Mouse (Mus musculus): Measurements from ENCODE around the gene Poldip3.

Poldip3 gene

DNA sequence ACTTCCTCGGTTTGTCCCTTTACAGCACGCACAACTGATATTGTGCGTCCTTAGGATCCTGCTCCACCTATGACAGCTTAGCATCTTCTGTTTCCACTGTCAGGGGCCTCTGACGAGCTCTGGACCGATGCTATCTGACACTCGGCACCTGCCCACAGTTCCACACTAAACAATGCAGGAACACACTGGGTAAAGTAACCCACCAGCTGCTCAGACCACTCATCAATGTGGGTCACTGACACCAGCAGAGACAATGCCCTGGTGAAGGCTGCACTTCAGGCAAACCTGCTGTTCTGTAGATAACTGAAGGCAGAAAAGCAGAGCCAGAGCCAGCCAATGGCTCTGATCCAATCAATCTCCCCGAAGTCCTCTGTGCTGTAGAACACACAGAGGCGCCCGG, 22.6 kb downstream of the Poldip3 start:
- no peak for DNase-seq (ENCODE audit: low spot score)

DNA sequence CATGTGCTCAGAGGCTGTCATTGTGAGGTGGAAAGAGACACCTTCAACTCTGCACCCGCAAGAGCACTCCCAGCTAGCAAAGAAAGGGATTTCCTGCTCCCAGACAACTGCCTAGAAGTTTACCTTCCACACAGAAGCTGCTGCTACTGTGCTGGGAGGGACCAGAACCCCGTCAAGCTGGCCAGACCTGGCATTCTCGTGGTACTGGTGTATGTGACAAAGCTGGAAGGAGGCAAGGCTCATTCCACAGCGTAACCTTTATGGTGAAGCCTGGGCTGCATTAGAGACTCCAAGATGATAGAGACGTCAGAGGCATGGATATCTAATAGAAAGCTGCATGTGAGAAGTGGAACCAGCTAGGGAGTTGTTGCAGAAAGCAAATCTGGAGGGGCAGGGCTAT, 24.6 kb downstream of the Poldip3 start:
- no peak for DNase-seq (ENCODE audit: low spot score)

DNA sequence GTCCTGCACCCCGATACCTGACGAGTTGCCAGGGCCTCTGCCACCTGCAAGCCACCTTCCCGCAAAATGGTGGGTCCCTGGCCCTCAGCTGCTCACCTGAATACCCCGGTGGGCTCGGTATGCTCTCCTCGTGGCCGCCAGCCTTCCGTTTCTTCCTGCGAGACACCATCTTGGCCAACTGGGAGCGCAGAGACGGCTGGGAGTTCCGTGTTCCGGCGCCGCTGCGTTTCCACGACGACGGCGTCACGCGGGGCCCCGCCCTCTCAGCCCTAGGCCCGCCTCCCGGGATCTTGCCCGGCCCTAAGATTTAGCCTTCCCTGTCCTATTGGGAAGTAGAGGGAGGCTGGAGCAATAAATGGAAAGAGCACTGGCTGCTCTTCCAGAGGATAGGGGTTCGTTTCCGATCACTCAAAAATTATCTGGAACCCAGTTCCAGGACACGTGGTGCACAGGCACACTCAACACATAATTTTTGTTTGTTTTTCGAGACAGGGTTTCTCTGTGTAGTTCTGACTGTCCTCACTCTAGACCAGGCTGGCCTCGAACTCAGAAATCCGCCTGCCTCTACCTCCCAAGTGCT, 26.5 kb downstream of the Poldip3 start, which contains the start of gene Rrp7a:
Rrp7a (minus strand) TSS at position 236 of the 580 bp plus-strand sequence.
- peak; percentile 85 for DNase-seq (ENCODE audit: low spot score)

DNA sequence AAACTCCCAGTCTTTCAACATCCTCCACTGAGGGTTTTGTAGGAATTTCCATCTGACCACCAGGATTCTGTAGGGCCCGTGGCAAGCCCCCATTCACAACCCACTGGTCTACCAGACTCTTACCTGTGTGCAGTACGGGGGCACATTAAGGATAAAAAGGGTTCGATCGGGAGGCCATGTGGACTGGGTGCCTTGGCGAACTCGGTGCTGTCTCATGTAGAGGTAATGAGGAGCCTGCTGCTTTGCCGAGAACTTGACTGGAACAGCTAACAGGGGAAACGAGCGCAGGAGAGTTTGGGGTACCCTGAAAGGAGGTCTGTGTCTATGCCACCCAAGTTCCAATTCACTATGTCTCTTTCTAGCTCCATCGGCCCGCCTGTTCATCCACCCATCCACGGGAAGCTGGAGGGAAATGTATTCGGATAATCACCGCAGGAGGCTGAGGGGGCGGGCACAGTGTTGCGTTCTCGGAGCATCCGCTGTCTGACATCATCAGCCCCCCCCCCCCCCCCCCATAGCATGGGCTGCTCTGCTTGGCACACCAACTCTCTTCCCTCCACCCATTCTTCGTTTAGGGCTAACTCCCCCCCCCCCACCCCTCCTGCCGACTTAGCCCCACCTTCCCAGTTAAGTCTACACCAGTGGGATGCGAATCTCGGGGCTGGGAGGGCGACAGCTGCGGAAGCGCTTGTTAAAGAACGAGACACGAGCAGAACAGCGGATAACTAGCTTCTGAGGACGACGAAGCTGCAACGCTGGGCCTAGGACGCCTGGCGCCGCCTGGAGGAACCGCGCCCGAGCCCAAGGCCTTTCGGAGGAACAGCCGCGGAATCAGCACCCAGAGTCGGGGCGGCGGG, 27.2 kb downstream of the Poldip3 start:
- no peak for DNase-seq (ENCODE audit: low spot score)

DNA sequence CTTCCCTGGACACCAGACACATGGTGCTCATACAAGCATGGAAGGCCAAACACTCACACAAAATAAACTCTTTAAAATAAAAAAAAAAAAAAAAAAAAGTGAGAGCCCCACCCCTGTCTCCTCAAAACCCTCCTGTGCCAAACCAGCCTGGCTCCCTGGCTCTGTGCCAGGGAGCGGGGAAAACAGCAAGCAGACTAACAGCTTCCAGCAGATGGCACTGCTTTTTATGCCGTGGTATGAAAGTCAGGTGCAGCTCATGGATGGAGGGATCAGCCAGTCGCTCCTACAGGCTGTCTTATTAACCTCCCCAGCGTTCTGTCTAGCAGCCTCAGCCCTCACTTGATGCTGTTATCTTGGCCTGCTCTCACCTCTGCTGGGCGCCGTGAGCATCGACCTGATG, 30.8 kb downstream of the Poldip3 start:
- DNase-seq (ENCODE audit: low spot score), result no peak

DNA sequence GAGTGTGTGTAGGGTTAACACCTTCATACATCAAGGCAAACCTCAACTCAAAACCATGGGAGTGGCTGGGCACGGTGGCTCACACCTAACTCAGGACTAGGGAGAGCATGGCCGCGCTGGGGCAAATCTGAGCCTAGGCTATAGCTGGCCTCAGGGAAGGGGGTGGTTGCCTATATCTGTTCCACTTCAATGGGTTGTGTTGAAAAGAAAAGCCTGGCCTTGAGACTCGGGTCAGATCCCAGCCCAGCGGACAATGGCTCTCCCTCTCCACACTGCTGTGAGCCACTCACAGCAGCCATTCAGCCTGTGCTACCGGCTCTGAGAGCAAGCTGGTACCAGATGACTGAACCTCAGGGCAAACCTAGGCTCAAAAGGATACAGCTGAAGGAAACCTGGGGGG, 34.1 kb downstream of the Poldip3 start:
- DNase-seq (ENCODE audit: low spot score), result no peak

DNA sequence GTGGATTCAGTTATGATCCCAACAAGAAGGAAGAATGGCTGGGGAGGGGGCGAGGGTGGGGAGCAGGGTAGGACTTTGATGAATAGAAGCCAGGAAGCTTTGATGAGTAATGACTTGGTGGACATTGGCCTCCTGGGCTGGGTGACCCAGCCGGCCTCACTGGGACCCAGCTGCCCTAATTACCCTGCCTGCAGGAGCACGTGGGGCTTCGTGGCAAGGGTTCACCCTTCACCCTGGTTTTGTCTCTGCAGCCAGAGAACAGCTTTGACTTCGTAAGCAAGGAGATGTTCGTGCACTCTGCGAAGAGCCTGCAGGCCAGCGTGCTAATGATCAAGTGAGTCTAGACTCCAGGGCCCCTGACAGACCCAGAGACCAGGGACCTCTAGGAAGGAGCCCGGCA, 35.1 kb downstream of the Poldip3 start:
- DNase-seq (ENCODE audit: low spot score), result no peak

DNA sequence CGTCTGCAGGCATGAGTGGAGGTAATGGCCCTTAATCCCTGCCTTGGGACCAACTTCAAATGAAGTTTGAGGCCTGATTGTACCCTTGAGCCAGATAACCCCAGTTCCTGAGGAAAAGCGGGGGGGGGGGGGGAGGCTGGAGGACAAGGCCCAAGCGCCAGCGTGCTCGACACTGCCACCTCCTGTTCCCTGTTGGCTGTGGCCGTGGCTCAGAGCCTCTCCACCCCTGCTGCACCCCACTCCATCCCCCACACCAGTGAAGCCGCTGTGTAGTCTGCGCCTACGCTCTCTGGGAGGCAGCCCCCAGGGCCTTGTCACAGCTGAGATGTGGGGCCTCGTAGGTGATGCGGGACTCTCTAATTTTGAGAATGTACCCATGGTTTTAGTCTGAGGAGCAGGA, 36.3 kb downstream of the Poldip3 start:
- peak; percentile 53 for DNase-seq (ENCODE audit: low spot score)

DNA sequence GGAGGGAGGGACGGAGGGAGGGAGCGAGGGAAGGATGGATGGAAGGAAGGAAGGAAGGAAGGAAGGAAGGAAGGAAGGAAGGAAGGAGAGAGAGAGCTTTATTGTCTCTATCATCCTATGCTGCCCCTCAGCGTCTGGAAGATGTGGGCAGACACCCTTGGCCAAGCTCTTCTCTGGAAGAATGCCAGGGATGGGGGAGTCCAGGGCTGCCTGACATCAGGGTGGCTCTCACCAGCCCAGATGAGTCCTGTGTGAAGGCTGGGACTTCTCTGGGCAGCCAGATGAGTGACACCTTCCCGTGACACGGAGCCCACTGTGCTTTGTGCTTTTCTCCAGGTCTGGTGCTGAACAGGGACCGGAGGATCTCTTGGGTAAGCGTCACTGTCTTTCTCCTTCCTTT, 37.3 kb downstream of the Poldip3 start:
- no peak for DNase-seq (ENCODE audit: low spot score)

DNA sequence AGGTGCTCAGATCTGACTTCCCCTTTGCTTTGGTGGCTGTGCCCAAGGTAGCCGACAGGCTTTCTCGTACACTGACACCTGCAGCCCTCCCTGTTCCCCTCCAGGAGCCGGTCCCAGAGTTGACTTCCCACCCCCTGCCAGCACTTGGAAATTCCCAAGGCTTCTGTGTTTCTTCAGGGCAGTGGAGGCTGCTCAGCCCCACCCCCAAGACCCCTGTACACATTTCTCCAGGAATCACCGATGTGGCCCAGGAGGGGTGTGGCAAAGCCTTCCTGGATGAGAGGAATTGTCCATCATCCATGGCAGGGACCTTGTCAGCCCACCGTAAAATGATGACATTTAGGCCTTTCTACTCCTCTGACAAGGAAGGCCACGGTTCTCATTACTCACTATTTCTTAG, 37.9 kb downstream of the Poldip3 start:
- no peak for DNase-seq (ENCODE audit: low spot score)

DNA sequence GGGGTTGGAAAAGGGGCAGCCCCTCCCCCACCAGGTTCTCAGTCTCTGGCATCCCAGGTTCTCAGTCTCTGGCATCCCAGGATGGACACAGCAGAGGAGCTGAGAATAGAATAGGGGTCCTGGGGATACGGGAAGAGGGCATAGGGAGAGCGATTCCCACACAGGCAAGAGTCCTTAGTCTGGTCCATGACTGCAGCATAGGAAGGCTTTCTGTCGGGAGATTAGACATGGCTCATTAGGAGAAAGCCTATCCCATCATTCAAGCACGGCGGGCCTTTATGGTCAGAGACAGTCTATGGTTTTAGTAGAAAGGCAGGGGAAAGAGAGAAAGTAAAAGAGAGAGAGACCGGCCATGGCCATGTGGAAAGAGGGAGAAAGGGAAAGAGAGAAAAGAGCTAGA, 41.4 kb downstream of the Poldip3 start:
- no peak for DNase-seq (ENCODE audit: low spot score)

DNA sequence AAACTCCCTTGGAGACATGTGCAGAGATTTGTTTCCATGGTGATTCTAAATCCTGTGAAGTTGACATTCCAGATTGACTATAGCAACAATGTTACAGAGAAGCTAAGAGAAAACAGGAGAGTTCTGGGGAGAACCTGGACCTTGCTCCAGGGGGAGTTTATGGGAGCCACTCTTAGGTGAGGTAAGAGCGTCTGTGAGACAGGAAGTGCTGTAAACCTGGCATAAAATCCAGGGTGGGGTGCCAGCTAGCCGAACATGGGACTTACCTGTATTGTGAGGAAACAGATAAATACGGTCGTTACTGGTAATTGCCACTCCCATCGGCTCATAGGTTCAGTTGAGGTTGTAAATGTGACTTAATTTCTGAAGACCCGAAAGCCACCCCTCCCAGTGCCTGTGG, 42.8 kb downstream of the Poldip3 start:
- no peak for DNase-seq (ENCODE audit: low spot score)

DNA sequence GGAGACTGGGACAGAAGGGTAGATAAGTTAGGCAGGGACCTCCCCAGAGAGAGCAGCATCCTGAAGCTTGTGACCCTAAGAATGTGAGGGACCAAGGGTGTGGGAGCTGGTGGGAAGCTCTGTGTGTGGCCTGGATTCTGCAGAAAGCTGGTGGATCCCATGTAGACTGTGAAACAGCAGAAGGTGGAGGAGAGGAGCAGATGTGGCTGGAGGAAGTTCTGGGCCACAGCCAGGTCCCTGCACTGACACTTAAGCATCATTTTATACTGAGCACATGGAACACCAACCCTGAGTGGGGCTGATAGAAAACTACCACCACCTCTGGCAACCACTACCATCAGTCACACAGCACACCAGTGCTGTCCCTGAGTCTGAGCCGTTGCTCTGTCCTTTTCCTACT, 46.1 kb downstream of the Poldip3 start:
- DNase-seq (ENCODE audit: low spot score), result no peak

DNA sequence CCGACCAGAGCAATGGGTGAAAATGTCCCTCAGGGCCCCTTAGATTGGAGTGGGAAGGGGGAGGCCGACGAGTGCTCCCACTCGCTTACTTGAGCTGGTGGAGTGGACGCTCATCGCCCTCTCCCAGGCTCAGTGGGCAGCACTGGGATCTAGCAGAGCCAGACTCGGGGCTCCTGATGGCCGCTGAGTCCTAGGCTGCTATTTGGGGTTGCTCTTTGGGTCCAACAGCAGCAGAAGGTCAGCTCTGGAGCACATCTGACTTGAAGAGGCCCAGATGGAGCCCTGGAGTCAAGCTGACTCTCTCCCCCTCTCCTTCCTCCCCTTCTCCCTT, 48.9 kb downstream of the Poldip3 start:
- no peak for DNase-seq (ENCODE audit: low spot score)

DNA sequence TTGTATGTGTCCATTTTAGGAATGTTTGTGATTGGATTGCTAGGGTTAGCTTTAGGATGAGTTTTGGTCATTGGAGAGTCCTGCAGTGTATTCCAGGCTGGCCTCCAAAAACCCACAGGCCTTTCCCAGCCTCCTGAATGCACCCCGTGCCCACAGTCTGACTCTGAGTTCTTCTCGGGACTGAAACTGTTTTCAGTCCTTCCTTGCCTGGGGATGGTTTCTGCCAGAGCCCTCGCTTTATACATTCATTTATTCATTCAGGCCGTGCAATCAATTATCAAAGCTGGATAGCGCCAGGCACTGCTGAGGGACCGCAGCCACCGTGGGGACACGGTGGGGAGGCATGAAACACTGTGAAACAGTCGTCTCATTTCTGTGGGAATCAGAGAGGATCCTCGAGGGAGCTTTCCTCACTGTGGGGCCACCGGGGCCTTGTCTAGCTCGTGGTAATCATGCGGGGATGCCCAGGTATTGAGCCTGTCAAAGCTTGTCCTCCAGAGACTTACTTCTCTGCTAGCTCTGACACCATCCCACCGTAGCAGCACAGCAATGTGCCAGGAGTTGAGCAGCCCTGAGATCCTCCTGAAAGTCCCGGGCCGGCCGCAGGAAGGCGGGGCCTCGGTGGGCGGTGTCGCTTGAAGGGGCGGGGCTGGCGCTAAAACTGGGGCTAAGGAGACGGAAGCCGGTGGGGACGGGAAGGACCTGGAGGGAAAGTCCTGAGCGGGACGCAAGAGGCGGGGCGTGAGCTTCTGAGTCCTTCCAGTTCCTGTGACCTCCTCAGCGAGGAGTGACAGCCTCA, 49.5 kb downstream of the Poldip3 start:
- DNase-seq (ENCODE audit: low spot score), result peak; percentile 89

DNA sequence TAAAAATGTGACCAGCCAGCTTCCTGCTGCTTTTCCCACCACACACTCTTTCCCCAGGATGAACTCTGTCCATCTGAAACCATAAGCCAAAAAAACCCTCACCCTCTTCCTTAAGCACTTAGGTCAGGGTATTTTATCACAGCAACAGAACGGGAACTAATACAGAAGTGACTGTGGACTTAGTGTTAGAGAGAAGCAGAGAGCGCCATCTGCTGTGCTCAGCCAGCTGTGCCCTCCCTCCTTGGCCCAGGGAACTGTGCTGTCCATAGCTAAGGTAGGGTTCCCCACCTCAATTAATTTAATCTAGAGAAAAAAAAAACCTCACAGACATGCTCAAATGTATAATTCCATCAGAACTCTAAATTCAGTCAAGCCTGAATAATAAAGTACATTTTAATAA, 53.2 kb downstream of the Poldip3 start:
- no peak for DNase-seq (ENCODE audit: low spot score)

DNA sequence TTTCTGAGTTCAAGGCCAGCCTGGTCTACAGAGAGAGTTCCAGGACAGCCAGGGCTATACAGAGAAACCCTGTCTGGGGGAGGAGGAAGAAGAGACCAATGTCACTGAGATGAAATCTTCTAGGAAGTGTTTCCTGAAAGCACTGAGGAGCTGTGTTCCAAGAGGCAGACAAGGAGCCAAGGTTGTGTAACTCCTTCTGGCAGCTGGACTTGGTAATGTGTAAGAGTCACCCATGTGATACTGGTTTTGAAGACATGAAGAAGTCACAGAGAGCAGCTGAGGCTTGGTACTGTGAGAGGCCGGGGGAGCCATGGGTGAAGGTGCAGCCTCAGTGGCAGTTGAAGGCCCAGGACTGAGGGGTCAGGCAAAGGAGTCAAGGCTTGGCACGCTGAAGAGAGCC, 55.5 kb downstream of the Poldip3 start:
- DNase-seq (ENCODE audit: low spot score), result no peak

DNA sequence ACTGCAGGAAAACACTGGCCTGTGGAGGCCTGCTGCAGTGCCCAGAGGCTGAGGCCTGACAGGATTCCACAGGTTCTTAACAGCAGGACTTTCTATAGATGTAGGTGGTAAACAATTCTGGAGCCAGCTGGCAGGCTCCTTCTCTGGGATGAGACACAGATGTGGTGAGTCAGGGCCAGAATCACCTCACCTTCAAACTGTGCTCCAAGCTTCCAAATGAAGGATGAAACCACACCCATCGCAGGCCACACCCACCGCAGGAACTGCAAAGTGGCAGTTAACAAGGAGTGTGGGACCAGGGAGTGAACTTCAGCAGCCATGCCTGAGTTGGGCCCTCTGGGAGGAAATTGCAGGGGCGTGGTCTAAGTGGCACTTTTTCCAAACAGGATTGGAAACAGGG, 58.3 kb downstream of the Poldip3 start:
- no peak for DNase-seq (ENCODE audit: low spot score)

DNA sequence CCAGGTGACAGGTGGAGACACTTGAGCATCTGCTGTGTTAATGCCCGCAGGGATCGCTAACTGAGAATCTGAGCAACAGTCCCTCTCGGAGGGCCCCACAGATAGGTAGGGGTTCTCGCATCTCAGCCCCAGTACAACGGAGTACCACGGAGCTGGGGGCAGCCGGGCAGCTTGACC, 59.9 kb downstream of the Poldip3 start, which contains the start of gene Serhl:
Serhl (plus strand) TSS at position 78 of the 177 bp plus-strand sequence.
- no peak for DNase-seq (ENCODE audit: low spot score)

DNA sequence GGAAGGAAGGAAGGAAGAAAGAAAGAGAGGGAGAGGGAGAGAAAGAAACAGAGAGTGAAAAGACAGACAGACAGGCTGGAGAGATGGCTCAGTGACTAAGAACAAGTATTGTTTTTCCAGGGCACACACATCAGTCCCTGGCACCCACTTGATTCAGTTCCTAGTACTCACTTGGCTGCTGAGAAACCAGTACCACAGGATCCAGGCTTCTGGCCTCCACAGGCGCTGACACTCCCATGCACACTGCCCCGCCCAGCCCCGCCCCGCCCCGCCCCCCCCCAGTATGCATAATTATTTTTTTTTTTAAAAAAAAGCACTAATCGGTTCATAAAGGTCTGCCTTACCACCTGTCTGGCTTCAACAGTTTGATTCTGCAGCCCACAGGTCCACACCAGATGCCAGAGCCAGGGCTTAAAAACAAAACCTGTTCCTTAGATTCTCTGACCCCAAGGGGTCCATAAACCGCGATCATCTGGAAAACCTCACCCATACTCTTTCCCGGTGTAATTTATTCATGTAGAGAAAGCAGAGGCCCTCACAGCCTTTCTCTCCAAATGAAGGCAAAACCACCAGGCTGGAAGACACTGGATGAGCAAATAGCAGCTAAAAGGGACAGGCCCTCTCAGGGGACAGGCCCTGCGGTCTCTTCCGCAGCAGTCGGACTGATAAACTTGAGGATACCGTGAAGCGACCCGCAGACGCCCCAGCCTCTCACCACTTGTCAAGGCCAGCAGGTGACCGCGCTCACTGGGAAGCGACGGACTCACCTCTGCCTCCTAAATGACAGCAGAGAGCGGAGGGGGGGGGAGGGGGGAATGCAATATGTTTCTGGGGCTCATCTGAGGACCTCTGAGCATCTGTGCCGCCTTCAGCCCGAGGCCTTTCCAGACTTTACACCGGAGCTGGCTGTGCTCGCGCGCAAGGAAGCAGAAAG, 60.4 kb downstream of the Poldip3 start:
- DNase-seq (ENCODE audit: low spot score), result no peak

DNA sequence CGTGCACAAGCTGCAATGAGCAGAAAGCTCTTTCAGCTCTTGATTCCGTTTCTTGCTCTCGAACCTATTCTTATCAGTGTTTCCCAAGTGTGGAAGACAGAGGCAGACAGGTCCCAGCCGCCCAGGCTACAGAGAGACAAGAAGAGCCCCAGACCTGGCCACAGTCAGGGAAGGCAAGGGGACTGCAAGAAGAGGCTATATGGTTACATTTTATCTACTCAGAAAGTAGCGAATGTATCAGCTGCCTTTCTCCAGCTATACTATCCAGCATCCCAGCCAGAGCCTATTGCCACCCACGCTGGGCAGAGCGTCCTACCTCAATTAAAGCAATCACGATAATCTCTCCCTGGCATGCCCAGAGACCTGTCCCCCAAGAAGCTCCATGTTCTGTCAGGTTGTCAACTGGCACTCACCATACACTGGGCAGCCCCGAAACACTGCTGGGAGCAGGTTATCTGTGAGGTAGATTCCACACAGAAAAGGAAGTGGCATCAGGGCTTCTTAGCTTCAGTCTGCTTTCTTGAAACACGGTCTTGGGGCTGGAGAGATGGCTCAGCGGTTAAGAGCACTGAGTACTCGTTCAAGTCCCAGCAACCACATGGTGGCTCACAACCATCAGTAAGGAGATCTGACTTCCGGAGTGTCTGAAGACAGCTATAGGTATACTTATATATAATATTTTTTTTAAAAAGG, 62.4 kb downstream of the Poldip3 start:
- no peak for DNase-seq (ENCODE audit: low spot score)

DNA sequence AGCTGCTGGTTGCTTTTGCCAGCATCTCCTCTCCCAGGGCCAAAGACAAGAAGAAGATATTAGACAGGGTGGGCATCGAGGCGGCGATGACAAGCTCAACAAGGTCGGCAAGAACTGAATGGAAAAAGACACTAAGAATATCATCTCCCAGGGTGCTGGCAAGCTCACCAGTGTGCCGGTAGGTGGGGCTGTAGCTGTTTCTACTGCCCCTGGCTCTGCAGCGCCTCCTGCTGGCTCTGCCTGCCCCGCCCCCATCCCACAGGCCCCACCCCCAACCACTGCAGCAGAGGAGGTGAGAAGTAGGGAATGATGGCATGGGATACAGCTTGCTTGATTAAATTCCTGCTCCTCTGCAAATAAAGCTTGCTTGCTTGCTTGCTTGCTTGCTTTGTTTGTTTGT, 63.3 kb downstream of the Poldip3 start:
- DNase-seq (ENCODE audit: low spot score), result no peak
